Mouse (Mus musculus) C2C12 (cell line): Measurements from ENCODE around the gene Bcl2l10.

Experiments used
- FOSL1 ChIP-seq: IDR thresholded peaks from one replicate; pipeline ENCODE4 v1.8.0; 2011; ENCODE audit warnings: mild to moderate bottlenecking, low read length; ENCODE audit not compliant: poor library complexity, insufficient read depth, severe bottlenecking
- MAX ChIP-seq: IDR thresholded peaks from one replicate; pipeline ENCODE4 v1.6.1; 2011; ENCODE audit warnings: mild to moderate bottlenecking, control low read depth

DNA sequence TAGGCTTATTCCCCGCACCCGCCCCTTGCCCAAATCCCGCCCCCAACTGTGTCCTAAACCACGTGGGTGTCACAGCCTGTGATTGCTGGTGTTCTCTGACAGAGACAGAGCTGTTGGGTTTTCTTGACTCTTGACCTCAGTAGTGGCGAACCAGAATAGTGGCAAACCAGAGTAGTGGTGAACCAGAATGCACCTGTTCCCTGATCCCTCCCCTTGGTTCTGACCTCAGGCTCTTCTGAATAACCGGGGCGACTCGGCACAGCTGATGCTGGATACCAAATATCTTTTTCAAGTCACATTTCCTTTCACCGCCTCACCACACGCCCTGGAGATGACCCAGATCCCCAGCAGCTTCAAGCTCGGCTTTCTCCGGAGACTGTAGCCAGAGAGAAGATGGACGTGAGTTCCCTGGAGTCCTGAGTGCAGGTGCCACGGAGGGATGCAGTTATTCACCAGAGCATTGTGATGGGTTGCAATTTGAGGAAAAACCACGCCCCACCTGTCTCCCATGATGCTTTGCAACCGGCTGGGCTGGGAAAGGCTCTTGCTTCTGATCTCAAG lies 43.8 kb upstream of the Bcl2l10 start:
- TF ChIP-seq MAX (no peak), FOSL1 (no peak)
